Mouse (Mus musculus): ENCODE measurements around the gene Phkb.

Gene Phkb

GRCm38 (mm10) chr8:85977588-85978077, 136.9 kb downstream of the Phkb start:
- Histone ChIP-seq H3K4me1 (replicated peaks; ENCODE audit: low read depth, low read length) (no peaks in the 10 kb centered on the region), H3K36me3 (ENCODE audit: insufficient read depth, low read length) (no peaks in the 10 kb centered on the region), H3K27me3 (ENCODE audit: insufficient read depth, low read length) (no peaks in the 10 kb centered on the region), H3K4me3 (replicated peaks; ENCODE audit: low read length) (no peak overlapping the region), H3K9me3 (ENCODE audit: low read length) (no peaks in the 10 kb centered on the region)
- TF ChIP-seq CTCF (conservative IDR thresholded peaks at IDR 0.05; ENCODE audit: low read length) (peak; percentile 36), POU5F1 (IDR thresholded peaks at IDR 0.05; ENCODE audit: borderline replicate concordance, low read length) (no peak)

DNA sequence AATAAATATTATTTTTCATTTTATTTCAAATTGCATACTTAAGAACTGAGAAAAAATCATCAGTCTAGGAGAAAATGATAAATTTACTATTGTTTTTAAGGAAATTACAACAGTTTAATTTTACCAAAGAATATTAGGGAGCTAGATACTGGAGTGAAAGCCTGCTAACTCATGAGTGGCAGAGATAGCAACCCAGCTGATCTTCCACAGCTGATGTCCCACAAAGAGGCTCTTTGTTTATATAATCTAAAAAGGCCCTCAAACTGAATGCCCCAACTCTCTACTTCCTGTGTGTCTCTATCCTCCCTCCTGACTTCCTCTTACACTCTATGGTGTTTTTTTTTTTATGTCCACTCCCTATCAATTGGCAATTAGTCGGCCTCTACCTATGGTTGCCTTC, 152.2 kb downstream of the Phkb start:
- no peaks in the 10 kb centered on the region for H3K9me3 ChIP-seq (ENCODE audit: low read length)
- no peak overlapping the region for H3K4me3 ChIP-seq (replicated peaks; ENCODE audit: low read length)
- TF ChIP-seq POU5F1 (IDR thresholded peaks at IDR 0.05; ENCODE audit: borderline replicate concordance, low read length) (no peak), NANOG (IDR thresholded peaks at IDR 0.05; ENCODE audit: borderline replicate concordance, low read length) (no peak), CTCF (conservative IDR thresholded peaks at IDR 0.05; ENCODE audit: low read length) (no peak)
- H3K4me1 ChIP-seq (replicated peaks; ENCODE audit: low read depth, low read length): peaks cover 6% of the 10 kb centered on the region; the same call in 1 of the 2 replicates
- no peaks in the 10 kb centered on the region for H3K27me3 ChIP-seq (ENCODE audit: insufficient read depth, low read length)
- no peaks in the 10 kb centered on the region for H3K36me3 ChIP-seq (ENCODE audit: insufficient read depth, low read length)

DNA sequence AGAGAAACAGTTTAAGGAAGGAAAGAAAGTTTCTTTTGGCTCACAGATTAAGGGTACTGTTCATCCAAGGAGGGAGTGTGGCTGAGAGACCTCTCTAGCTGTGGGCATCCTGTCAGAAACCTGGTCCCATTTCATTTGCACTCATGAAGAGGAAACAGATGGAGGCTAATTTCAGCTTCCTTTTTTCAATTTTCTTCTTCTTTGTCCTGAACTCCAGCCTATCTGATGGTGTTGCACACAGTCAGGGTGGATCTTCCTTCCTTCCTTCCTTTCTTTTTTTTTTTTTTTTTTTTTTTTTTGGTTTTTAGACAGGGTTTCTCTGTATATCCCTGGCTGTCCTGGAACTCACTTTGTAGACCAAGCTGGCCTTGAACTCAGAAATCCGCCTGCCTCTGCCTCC, 152.9 kb downstream of the Phkb start:
- H3K4me3 ChIP-seq (replicated peaks; ENCODE audit: low read length): no peak overlapping the region

DNA sequence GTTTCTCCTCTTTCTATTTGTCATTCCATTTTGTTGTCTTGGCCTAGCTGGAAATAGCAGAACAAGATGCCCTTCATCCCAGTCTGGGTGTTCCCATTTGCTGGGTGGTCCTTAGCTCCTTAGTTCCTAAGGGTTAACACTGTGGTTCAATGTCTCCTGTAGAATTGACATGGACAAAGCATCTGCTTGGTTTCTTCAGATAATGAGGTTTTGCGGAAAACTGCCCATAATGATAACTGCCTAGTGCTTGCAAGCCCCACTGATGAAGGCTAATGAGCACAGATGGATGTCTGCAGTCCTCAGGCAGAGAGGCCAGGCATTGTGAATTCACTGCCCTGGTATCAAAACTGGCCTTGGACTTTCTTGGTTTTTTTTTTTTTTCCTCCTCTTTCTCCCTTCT, 155.2 kb downstream of the Phkb start:
- H3K9me3 ChIP-seq (ENCODE audit: low read length): no peaks in the 10 kb centered on the region
- peaks cover 6% of the 10 kb centered on the region; the same call in 1 of the 2 replicates for H3K4me1 ChIP-seq (replicated peaks; ENCODE audit: low read depth, low read length)
- no peaks in the 10 kb centered on the region for H3K36me3 ChIP-seq (ENCODE audit: insufficient read depth, low read length)
- H3K4me3 ChIP-seq (replicated peaks; ENCODE audit: low read length): no peak overlapping the region
- no peaks in the 10 kb centered on the region for H3K27me3 ChIP-seq (ENCODE audit: insufficient read depth, low read length)
- TF ChIP-seq CTCF (conservative IDR thresholded peaks at IDR 0.05; ENCODE audit: low read length) (no peak), POU5F1 (IDR thresholded peaks at IDR 0.05; ENCODE audit: borderline replicate concordance, low read length) (no peak)

More for the DNA sequence above, 152.9 kb downstream of the Phkb start:
- Histone ChIP-seq H3K4me1 (replicated peaks; ENCODE audit: low read depth, low read length) (peaks cover 6% of the 10 kb centered on the region; the same call in 1 of the 2 replicates), H3K27me3 (ENCODE audit: insufficient read depth, low read length) (no peaks in the 10 kb centered on the region), H3K36me3 (ENCODE audit: insufficient read depth, low read length) (no peaks in the 10 kb centered on the region), H3K9me3 (ENCODE audit: low read length) (no peaks in the 10 kb centered on the region)
- no peak for TF ChIP-seq POU5F1 (IDR thresholded peaks at IDR 0.05; ENCODE audit: borderline replicate concordance, low read length)
- no peak for TF ChIP-seq NANOG (IDR thresholded peaks at IDR 0.05; ENCODE audit: borderline replicate concordance, low read length)
- no peak for TF ChIP-seq CTCF (conservative IDR thresholded peaks at IDR 0.05; ENCODE audit: low read length)

DNA sequence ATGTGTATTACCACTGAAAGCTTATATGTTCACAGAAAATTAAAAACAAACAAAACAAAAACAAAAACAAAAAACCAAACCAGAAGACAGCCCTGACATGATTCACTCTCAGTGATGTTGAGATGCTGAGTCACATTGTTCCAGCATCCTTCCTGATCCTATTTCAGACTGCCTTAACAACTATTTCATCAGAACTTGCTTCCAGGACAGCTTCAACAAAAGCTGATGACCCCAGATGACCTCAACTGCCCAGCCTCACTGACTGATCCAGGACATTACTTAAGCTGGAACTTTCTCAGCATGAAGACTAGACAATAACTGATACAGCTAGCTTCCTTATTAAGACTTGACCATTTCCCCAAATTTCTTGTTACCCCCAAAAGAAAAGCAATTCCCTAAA, 165.7 kb downstream of the Phkb start:
- Histone ChIP-seq H3K4me1 (replicated peaks; ENCODE audit: low read depth, low read length) (no peaks in the 10 kb centered on the region), H3K4me3 (replicated peaks; ENCODE audit: low read length) (no peak overlapping the region), H3K36me3 (ENCODE audit: insufficient read depth, low read length) (no peaks in the 10 kb centered on the region), H3K9me3 (ENCODE audit: low read length) (no peaks in the 10 kb centered on the region), H3K27me3 (ENCODE audit: insufficient read depth, low read length) (no peaks in the 10 kb centered on the region)
- TF ChIP-seq POU5F1 (IDR thresholded peaks at IDR 0.05; ENCODE audit: borderline replicate concordance, low read length) (no peak), NANOG (IDR thresholded peaks at IDR 0.05; ENCODE audit: borderline replicate concordance, low read length) (no peak), CTCF (conservative IDR thresholded peaks at IDR 0.05; ENCODE audit: low read length) (no peak)

DNA sequence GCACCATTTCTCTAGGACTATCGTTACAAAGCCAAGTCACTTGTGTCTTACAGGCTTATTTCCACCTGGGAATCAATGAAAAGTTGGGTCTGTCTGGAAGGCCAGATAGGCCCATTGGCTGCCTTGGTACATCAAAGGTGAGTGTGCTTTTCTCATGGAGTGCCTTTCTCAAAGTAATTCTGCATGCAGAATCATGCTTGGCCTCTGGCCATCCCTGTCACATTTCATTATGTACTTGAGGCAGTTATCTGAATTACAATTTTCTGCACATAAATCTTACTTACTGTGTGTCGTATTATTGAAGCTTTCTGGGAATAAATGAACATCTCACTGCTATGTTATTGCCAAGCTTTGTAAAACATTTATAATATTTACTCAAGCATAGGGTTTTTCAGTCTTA, 176.0 kb downstream of the Phkb start:
- no peaks in the 10 kb centered on the region for H3K27me3 ChIP-seq (ENCODE audit: insufficient read depth, low read length)
- no peaks in the 10 kb centered on the region for H3K4me1 ChIP-seq (replicated peaks; ENCODE audit: low read depth, low read length)
- TF ChIP-seq POU5F1 (IDR thresholded peaks at IDR 0.05; ENCODE audit: borderline replicate concordance, low read length) (no peak), NANOG (IDR thresholded peaks at IDR 0.05; ENCODE audit: borderline replicate concordance, low read length) (no peak), CTCF (conservative IDR thresholded peaks at IDR 0.05; ENCODE audit: low read length) (no peak)
- H3K4me3 ChIP-seq (replicated peaks; ENCODE audit: low read length): no peak overlapping the region
- H3K9me3 ChIP-seq (ENCODE audit: low read length): no peaks in the 10 kb centered on the region
- no peaks in the 10 kb centered on the region; the same call in 1 of the 2 replicates for H3K36me3 ChIP-seq (ENCODE audit: insufficient read depth, low read length)

- Histone ChIP-seq H3K4me1 (replicated peaks; ENCODE audit: low read depth, low read length) (no peaks in the 10 kb centered on the region), H3K4me3 (replicated peaks; ENCODE audit: low read length) (no peak overlapping the region), H3K9me3 (ENCODE audit: low read length) (no peaks in the 10 kb centered on the region), H3K36me3 (ENCODE audit: insufficient read depth, low read length) (peaks cover 10% of the 10 kb centered on the region; the same call in 1 of the 2 replicates), H3K27me3 (ENCODE audit: insufficient read depth, low read length) (no peaks in the 10 kb centered on the region)
- TF ChIP-seq POU5F1 (IDR thresholded peaks at IDR 0.05; ENCODE audit: borderline replicate concordance, low read length): no peak
- TF ChIP-seq NANOG (IDR thresholded peaks at IDR 0.05; ENCODE audit: borderline replicate concordance, low read length): no peak
- no peak for TF ChIP-seq CTCF (conservative IDR thresholded peaks at IDR 0.05; ENCODE audit: low read length)
These were observed 188.0 kb downstream of the Phkb start for GRCm38 (mm10) chr8:86028646-86029312.

DNA sequence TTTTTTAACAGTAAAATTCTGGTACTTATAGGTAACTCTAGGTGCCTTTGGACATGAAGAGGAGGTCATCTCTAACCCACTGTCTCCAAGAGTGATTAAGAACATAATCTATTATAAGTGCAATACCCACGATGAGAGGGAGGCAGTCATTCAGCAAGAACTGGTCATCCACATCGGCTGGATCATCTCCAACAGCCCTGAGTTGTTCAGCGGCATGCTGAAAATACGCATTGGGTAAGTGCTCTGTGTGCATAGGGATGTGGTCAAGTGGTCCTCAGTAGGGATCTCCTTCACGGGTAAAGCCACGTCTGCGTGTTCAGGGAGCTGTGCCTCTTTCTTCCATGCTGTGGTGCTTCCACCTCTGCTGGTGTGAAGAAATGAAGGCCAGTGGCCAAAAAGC, 188.7 kb downstream of the Phkb start:
- H3K27me3 ChIP-seq (ENCODE audit: insufficient read depth, low read length): no peaks in the 10 kb centered on the region
- no peak for TF ChIP-seq NANOG (IDR thresholded peaks at IDR 0.05; ENCODE audit: borderline replicate concordance, low read length)
- TF ChIP-seq CTCF (conservative IDR thresholded peaks at IDR 0.05; ENCODE audit: low read length): no peak
- no peak for TF ChIP-seq POU5F1 (IDR thresholded peaks at IDR 0.05; ENCODE audit: borderline replicate concordance, low read length)
- H3K9me3 ChIP-seq (ENCODE audit: low read length): no peaks in the 10 kb centered on the region
- peaks cover 10% of the 10 kb centered on the region; the same call in 1 of the 2 replicates for H3K36me3 ChIP-seq (ENCODE audit: insufficient read depth, low read length)
- no peaks in the 10 kb centered on the region for H3K4me1 ChIP-seq (replicated peaks; ENCODE audit: low read depth, low read length)
- H3K4me3 ChIP-seq (replicated peaks; ENCODE audit: low read length): no peak overlapping the region
